Mouse (Mus musculus) bone marrow, adult 2 months (tissue): ENCODE results near the gene Slc10a1. TPM values are rescaled to one million over a fixed set of nuclear protein-coding genes. Genes with fewer than 3 reads are reported as not detected.
A peak's percentile ranks its signal among the peaks of the same experiment; 100 is the strongest.

Source experiments
- H3K27ac ChIP-seq: fragments of 200-500 bp; 2 replicates; pipeline ENCODE4 v1.5.1; 2012; ENCODE audit warnings: low read depth, mild to moderate bottlenecking, control low read depth, inconsistent platforms, low read length; ENCODE audit not compliant: control insufficient read depth, poor library complexity, insufficient read depth
- H3K4me1 ChIP-seq: fragments of 200-500 bp; 2 replicates; pipeline ENCODE4 v1.6.1; 2011; ENCODE audit warnings: low read length; ENCODE audit not compliant: control insufficient read depth, insufficient read depth
- H3K4me3 ChIP-seq: fragments of 200-500 bp; replicated peaks from 2 replicates; pipeline ENCODE3; 2011; ENCODE audit warnings: mild to moderate bottlenecking, low read depth, low read length, control low read depth; ENCODE audit not compliant: control insufficient read depth
- CTCF ChIP-seq: fragments of 200-500 bp; IDR thresholded peaks from 2 replicates; pipeline ENCODE4 v1.5.1; 2011; ENCODE audit warnings: low read length, control low read depth; ENCODE audit not compliant: control insufficient read depth, insufficient read depth
- POLR2A ChIP-seq: fragments of 200-500 bp; IDR thresholded peaks from 2 replicates; pipeline ENCODE4 v1.6.1; 2011; ENCODE audit warnings: low read depth, mild to moderate bottlenecking, control low read depth, low read length, borderline replicate concordance; ENCODE audit not compliant: control insufficient read depth
- WGBS: fragments of 180-500 bp; shearing (Covaris S2); methylation state at CpG from one replicate; pipeline ENCODE4 v1.1.7; 2018; 5-methylcytosine and 5-hydroxymethylcytosine counted together
- polyA plus RNA-seq: library from polyadenylated mRNA; stranded (reverse); fragments of >200 nt; gene quantifications from 2 replicates; pipeline ENCODE4 v1.2.4, GENCODE M21; 2011; ENCODE audit warnings: low replicate concordance; ENCODE audit not compliant: missing spikeins, insufficient read depth, insufficient read length

Gene Slc10a1
- polyA plus RNA-seq, 1 experiment, result 1.8 TPM

GRCm38 (mm10) chr12:80944204-80944603, 24.3 kb downstream of the Slc10a1 start:
- Histone ChIP-seq H3K4me3 (no peak overlapping the region), H3K4me1 (peaks cover 2% of the 10 kb centered on the region; the same call in 1 of the 2 replicates), H3K27ac (no peak overlapping the region)
- TF ChIP-seq POLR2A (no peak), CTCF (no peak)
- 51% methylated on average over 4 of the region's 4 CpGs for whole genome bisulfite sequencing

DNA sequence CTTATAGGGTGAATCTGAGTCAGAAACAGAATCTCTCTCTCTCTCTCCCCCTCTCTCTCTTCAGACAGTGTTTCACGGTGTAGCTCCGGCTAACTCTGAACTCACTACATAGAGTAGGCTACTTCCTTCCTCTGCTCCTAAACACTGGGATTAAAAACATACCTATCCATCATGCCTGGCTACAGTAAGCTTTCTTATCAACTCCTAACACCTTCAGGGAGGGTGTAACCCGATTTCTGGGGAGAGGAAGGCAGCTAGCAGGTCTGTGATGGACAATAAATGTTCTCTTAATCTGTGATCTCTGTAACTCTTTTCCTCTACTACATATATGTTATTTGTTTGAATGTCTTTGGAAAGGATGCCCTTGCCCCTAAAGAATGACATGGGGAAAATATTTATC, 25.1 kb downstream of the Slc10a1 start:
- TF ChIP-seq POLR2A (no peak), CTCF (no peak)
- 45% methylated on average over 3 of the region's 3 CpGs for WGBS
- H3K4me1 ChIP-seq, result peaks cover 2% of the 10 kb centered on the region; the same call in 1 of the 2 replicates
- H3K27ac ChIP-seq, result no peak overlapping the region
- no peak overlapping the region for H3K4me3 ChIP-seq

DNA sequence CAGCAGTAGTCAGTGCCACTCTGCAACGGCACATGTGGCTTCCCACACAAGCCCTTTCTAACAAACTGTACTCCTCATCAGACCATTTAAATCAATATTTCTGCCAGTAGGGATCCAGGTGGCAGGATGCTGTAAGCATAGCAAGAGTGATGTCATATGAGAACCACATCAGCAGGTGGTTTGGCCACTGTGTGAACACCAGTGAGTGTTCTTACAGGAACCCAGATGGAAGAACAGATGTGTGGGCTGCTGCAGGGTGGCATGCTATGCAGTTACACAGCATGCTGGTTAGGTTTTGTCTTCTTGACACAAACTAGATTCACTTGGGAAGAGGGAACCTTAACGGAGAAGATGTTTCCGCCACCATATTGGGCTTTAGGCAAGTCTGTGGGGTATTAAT, 26.6 kb downstream of the Slc10a1 start:
- 92% methylated on average over 3 of the region's 3 CpGs for WGBS
- H3K4me3 ChIP-seq, result no peak overlapping the region
- no peak overlapping the region for H3K27ac ChIP-seq
- no peak for TF ChIP-seq POLR2A
- no peak for TF ChIP-seq CTCF
- peaks cover 3% of the 10 kb centered on the region; the same call in 1 of the 2 replicates for H3K4me1 ChIP-seq

DNA sequence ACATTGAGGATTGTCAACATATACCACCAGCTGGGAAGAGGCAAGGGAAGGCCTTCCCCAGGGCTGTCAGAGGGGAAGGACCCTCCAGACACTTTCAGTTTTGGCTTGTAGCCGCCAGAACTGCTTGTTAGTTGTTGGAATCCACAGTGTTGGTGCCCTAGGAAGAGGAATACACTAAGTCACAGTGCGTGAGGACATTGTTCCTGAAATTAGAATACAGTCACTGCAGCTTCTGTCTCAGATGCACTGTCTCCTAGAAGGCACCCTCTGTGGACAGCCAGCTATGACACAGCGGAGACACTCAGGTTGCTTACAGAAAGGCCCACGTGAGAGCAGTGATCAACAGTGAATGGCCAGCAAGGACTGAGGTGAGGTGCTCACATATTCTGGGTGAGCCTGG, 29.3 kb downstream of the Slc10a1 start:
- WGBS, result 34% methylated on average over 4 of the region's 4 CpGs
- no peak overlapping the region for H3K4me3 ChIP-seq
- TF ChIP-seq CTCF, result no peak
- TF ChIP-seq POLR2A, result no peak
- peak overlapping the region; percentile 74 for H3K27ac ChIP-seq
- H3K4me1 ChIP-seq, result peaks cover 3% of the 10 kb centered on the region; the same call in 1 of the 2 replicates

DNA sequence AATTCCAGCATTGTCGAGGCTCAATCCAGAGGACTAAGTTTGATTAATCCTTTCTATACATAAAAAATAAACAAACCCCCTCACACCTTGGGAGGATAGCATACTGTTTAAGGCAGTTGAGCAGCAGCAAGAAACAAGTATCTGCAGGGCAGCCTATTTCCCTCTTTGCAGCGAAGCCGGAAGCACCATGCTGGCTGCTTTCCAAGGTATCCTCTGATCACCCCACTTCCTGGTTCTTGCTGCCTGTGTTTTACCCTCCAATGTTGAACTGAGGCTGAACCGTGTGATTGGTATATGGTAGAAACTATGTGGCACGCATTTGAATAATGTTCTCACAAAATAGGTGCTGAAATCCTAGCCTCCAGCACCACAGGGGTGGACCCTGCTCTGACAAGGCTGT, 29.9 kb downstream of the Slc10a1 start:
- H3K4me1 ChIP-seq, result peaks cover 3% of the 10 kb centered on the region; the same call in 1 of the 2 replicates
- WGBS, result under 1% methylated on average over 5 of the region's 5 CpGs

GRCm38 (mm10) chr12:80937331-80938029, 31.0 kb downstream of the Slc10a1 start:
- TF ChIP-seq POLR2A, result no peak
- no peak for TF ChIP-seq CTCF
- peaks cover 2% of the 10 kb centered on the region; the same call in 1 of the 2 replicates for H3K4me1 ChIP-seq
- no peak overlapping the region for H3K27ac ChIP-seq
- no peak overlapping the region for H3K4me3 ChIP-seq
- 38% methylated on average over 9 of the region's 9 CpGs for WGBS

More for the DNA sequence above, 29.9 kb downstream of the Slc10a1 start:
- H3K27ac ChIP-seq, result peak overlapping the region; percentile 74; the same call in 1 of the 2 replicates
- TF ChIP-seq CTCF (no peak), POLR2A (no peak)
- no peak overlapping the region for H3K4me3 ChIP-seq

GRCm38 (mm10) chr12:80936751-80937150, 31.8 kb downstream of the Slc10a1 start:
- TF ChIP-seq POLR2A (no peak), CTCF (no peak)

DNA sequence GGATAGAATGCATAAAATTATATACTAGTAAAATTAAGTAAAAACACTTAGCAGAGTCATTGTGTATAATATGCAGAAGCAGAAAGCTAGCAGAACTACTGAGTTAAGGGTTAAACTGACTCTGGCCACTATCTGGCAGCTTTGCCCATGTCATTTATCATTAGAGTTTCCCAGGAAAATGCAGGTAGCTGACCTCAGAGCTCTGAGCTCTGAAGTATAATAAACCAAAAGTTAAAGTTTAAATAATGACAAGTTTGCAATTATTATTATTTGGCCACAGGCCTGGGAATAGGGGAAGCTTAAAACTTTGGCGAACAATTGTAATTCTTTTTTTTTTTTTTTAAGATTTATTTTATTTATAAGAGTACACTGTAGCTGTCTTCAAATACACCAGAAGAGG, 35.6 kb downstream of the Slc10a1 start:
- Histone ChIP-seq H3K4me1 (peaks cover under 1% of the 10 kb centered on the region; the same call in 1 of the 2 replicates), H3K4me3 (no peak overlapping the region), H3K27ac (no peak overlapping the region)
- 90% methylated on average over 1 of the region's 1 CpGs for WGBS
- TF ChIP-seq POLR2A (no peak), CTCF (no peak)

More at GRCm38 (mm10) chr12:80936751-80937150, 31.8 kb downstream of the Slc10a1 start:
- Histone ChIP-seq H3K4me3 (no peak overlapping the region), H3K27ac (no peak overlapping the region), H3K4me1 (peaks cover 2% of the 10 kb centered on the region; the same call in 1 of the 2 replicates)
- 78% methylated on average over 2 of the region's 2 CpGs for WGBS

DNA sequence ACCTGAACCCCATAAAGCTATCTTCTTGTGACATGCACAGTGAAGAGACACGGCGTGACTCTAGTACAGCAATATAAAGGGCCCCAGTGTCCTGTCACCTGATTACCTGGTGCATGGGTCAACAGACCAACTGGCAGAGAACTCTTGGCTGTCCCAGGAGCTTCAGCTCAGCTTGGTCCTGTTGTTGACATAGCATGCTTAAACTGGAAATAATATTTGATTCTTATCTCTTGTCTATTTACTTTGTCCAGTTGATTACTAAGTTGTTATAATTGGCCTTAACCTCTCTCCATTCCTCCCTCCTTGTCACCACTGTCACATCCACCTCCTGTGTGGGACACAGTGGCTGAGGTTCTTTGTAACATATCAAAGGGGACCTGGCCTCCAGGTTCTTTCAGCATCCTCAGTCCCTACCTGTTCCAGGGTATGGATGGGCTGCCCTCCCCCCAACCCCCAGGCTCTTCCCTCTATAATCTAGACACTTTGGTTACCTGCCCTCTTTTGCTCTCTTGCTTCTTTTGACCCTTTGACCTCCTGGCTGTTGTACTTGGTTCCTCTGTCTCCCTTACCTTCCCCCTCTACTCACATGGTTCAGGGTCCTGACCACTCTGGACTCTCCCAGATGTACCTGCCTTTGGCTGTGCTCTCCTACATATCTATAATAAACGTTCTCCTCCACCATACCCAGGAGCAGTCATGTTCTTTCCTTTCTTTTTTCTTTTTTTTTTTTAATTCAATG, 36.9 kb downstream of the Slc10a1 start:
- TF ChIP-seq POLR2A (no peak), CTCF (no peak)
- 88% methylated on average over 3 of the region's 3 CpGs for WGBS
- no peak overlapping the region for H3K4me3 ChIP-seq
- no peaks in the 10 kb centered on the region for H3K4me1 ChIP-seq
- H3K27ac ChIP-seq, result no peak overlapping the region
